Mouse (Mus musculus) liver, adult 2 months (tissue): ENCODE results near the gene Negr1.

Experiments
- CTCF ChIP-seq: fragments of 200-500 bp; IDR thresholded peaks from 2 replicates; pipeline ENCODE4 v1.5.1; 2011; ENCODE audit warnings: low read depth, low read length, control low read depth
- POLR2A ChIP-seq: fragments of 200-500 bp; IDR thresholded peaks from 2 replicates; pipeline ENCODE4 v1.6.1; 2011; ENCODE audit warnings: low read length, control low read depth; ENCODE audit not compliant: insufficient read depth; ENCODE audit errors: extremely low read depth

- TF ChIP-seq POLR2A: no peak
- TF ChIP-seq CTCF: no peak
These were observed 627.5 kb downstream of the Negr1 start for GRCm38 (mm10) chr3:157188939-157189725.
